Mouse (Mus musculus) midbrain, postnatal 0 days (tissue): Measurements from ENCODE around the gene Plxnb2. TPM values are rescaled to one million over a fixed set of nuclear protein-coding genes. Genes with fewer than 3 reads are reported as not detected.
A peak's percentile ranks its signal among the peaks of the same experiment; 100 is the strongest.

Source experiments
- ATAC-seq: fragments of 200-750 bp; cut with Nextera tagmentation; 2 replicates; pipeline ENCODE4 v1.8.0; 2017; ENCODE audit warnings: moderate number of reproducible peaks, mild to moderate bottlenecking, moderate TSS enrichment, moderate library complexity; ENCODE audit not compliant: low FRiP score
- DNase-seq: peaks from one replicate; pipeline ENCODE4 v3.0.0-alpha.2; 2015; ENCODE audit warnings: low spot score
- H3K27ac ChIP-seq: fragments of 300-500 bp; sonication (generic); 2 replicates; pipeline ENCODE4 v1.5.1; 2014; ENCODE audit warnings: low read depth, mild to moderate bottlenecking, low read length, mixed read lengths
- H3K27me3 ChIP-seq: fragments of 300-500 bp; sonication (generic); 2 replicates; pipeline ENCODE4 v1.6.1; 2014; ENCODE audit warnings: low read length, control low read depth, mixed read lengths; ENCODE audit not compliant: insufficient read depth
- H3K36me3 ChIP-seq: fragments of 300-500 bp; sonication (generic); 2 replicates; pipeline ENCODE4 v1.6.1; 2014; ENCODE audit warnings: low read length, control low read depth, mixed read lengths; ENCODE audit not compliant: insufficient read depth
- H3K4me1 ChIP-seq: fragments of 300-500 bp; sonication (generic); 2 replicates; pipeline ENCODE4 v1.6.1; 2014; ENCODE audit warnings: mild to moderate bottlenecking, control low read depth, antibody characterized with exemption, low read length, mixed read lengths; ENCODE audit not compliant: insufficient read depth
- H3K4me2 ChIP-seq: fragments of 300-500 bp; sonication (generic); 2 replicates; pipeline ENCODE4 v1.6.1; 2014; ENCODE audit warnings: low read depth, mild to moderate bottlenecking, low read length, mixed read lengths; ENCODE audit not compliant: poor library complexity, severe bottlenecking
- H3K4me3 ChIP-seq: fragments of 300-500 bp; sonication (generic); 2 replicates; pipeline ENCODE4 v1.5.1; 2014; ENCODE audit warnings: low read depth, mild to moderate bottlenecking, low read length, moderate library complexity
- H3K9ac ChIP-seq: fragments of 300-500 bp; sonication (generic); replicated peaks from 2 replicates; pipeline ENCODE4 v1.6.1; 2014; ENCODE audit warnings: mild to moderate bottlenecking, low read length, moderate library complexity, mixed read lengths; ENCODE audit not compliant: poor library complexity, severe bottlenecking
- H3K9me3 ChIP-seq: fragments of 300-500 bp; sonication (generic); 2 replicates; pipeline ENCODE4 v1.6.1; 2016; ENCODE audit warnings: low read length, control low read depth
- CTCF ChIP-seq: IDR thresholded peaks from 2 replicates; pipeline ENCODE4 v1.5.1; 2016; ENCODE audit warnings: antibody characterized with exemption, mild to moderate bottlenecking
- WGBS: fragments of 180-500 bp; shearing (Covaris S2); extraction: QIAGEN DNeasy Blood & Tissue Kit; methylation state at CpG from one replicate; pipeline ENCODE4 v1.1.7; 2014; 5-methylcytosine and 5-hydroxymethylcytosine counted together
- polyA plus RNA-seq: library from polyadenylated mRNA; unstranded; fragments of >200 nt; fragmentation: Nextera tagmentation; extraction: Ambion mirVana; gene quantifications from 2 replicates; pipeline ENCODE4 v1.2.1, GENCODE M21; 2015
- total RNA-seq: library from RNA; depleted of rRNA; stranded (reverse); fragments of >200 nt; gene quantifications from 2 replicates; pipeline ENCODE4 v1.2.3, GENCODE M21; 2014

Gene Plxnb2
- total and polyA plus RNA-seq, 2 experiments from 2014 or later: 50.4 to 199 TPM

- H3K36me3 ChIP-seq: 0 out of 2 replicates have a peak, but pooled peaks cover 4% of the 10 kb centered on the region
- H3K9ac ChIP-seq: peak overlapping the region; percentile 75
- peak overlapping the region; percentile 55 for H3K27ac ChIP-seq
- peaks cover 35% of the 10 kb centered on the region for H3K4me1 ChIP-seq
- peak overlapping the region; percentile 96 for H3K4me2 ChIP-seq
- H3K9me3 ChIP-seq: no peaks in the 10 kb centered on the region
- no peaks in the 10 kb centered on the region for H3K27me3 ChIP-seq
- peak; percentile 63 for ATAC-seq
- WGBS: under 1% methylated on average over 63 of the region's 65 CpGs
- H3K4me3 ChIP-seq: peak overlapping the region; percentile 59
- DNase-seq: peak; percentile 67
- TF ChIP-seq CTCF: peak; percentile 18; the same call in 1 of the 2 replicates
Observed at GRCm38 (mm10) chr15:89173024-89173905, 7.3 kb downstream of the Plxnb2 start.

- no peaks in the 10 kb centered on the region for H3K27me3 ChIP-seq
- ATAC-seq (no peak), DNase-seq (no peak)
- H3K9me3 ChIP-seq: no peaks in the 10 kb centered on the region
- peak overlapping the region; percentile 55 for H3K27ac ChIP-seq
- WGBS: 21% methylated on average over 17 of the region's 17 CpGs
- peak overlapping the region; percentile 96 for H3K4me2 ChIP-seq
- H3K4me1 ChIP-seq: peaks cover 27% of the 10 kb centered on the region
- H3K4me3 ChIP-seq: peak overlapping the region; percentile 59
- H3K9ac ChIP-seq: peak overlapping the region; percentile 75
- H3K36me3 ChIP-seq: peaks cover 12% of the 10 kb centered on the region
- no peak for TF ChIP-seq CTCF
Observed at GRCm38 (mm10) chr15:89172276-89172935, 8.2 kb downstream of the Plxnb2 start.

GRCm38 (mm10) chr15:89171526-89172051, 9.0 kb downstream of the Plxnb2 start:
- DNase-seq: no peak
- Histone ChIP-seq H3K9ac (no peak overlapping the region), H3K9me3 (no peaks in the 10 kb centered on the region), H3K4me2 (no peak overlapping the region), H3K36me3 (peaks cover 20% of the 10 kb centered on the region), H3K27ac (no peak overlapping the region), H3K4me3 (no peak overlapping the region), H3K27me3 (no peaks in the 10 kb centered on the region), H3K4me1 (peaks cover 19% of the 10 kb centered on the region)
- no peak for TF ChIP-seq CTCF
- WGBS: 86% methylated on average over 5 of the region's 5 CpGs
- no peak for ATAC-seq

- Histone ChIP-seq H3K36me3 (peaks cover 35% of the 10 kb centered on the region), H3K27me3 (no peaks in the 10 kb centered on the region), H3K4me1 (peaks cover 14% of the 10 kb centered on the region), H3K9me3 (no peaks in the 10 kb centered on the region), H3K27ac (no peak overlapping the region), H3K4me3 (no peak overlapping the region), H3K9ac (no peak overlapping the region), H3K4me2 (no peak overlapping the region)
- DNase-seq (no peak), ATAC-seq (no peak)
- WGBS: 61% methylated on average over 3 of the region's 3 CpGs
- no peak for TF ChIP-seq CTCF
Observed at GRCm38 (mm10) chr15:89170102-89170501, 10.5 kb downstream of the Plxnb2 start.

GRCm38 (mm10) chr15:89169431-89169830, 11.2 kb downstream of the Plxnb2 start:
- no peak overlapping the region for H3K4me2 ChIP-seq
- no peak for TF ChIP-seq CTCF
- DNase-seq (peak; percentile 81), ATAC-seq (no peak)
- no peaks in the 10 kb centered on the region for H3K27me3 ChIP-seq
- H3K9me3 ChIP-seq: no peaks in the 10 kb centered on the region
- WGBS: 14% methylated on average over 10 of the region's 10 CpGs
- H3K9ac ChIP-seq: no peak overlapping the region; the same call in 1 of the 2 replicates
- H3K4me3 ChIP-seq: no peak overlapping the region
- H3K4me1 ChIP-seq: peaks cover 14% of the 10 kb centered on the region
- peaks cover 42% of the 10 kb centered on the region for H3K36me3 ChIP-seq
- H3K27ac ChIP-seq: no peak overlapping the region
